Mouse (Mus musculus) skeletal muscle tissue, postnatal 0 days (tissue): ENCODE data around the gene Amotl2. TPM values are rescaled to one million over a fixed set of nuclear protein-coding genes. Genes with fewer than 3 reads are reported as not detected.

Experiments used
- polyA plus RNA-seq: library from polyadenylated mRNA; unstranded; fragments of >200 nt; fragmentation: Nextera tagmentation; extraction: Ambion mirVana; gene quantifications from 2 replicates; pipeline ENCODE4 v1.2.1, GENCODE M21; 2015

Gene Amotl2
- 24.8 and 29.6 TPM in 2 replicates for polyA plus RNA-seq

DNA sequence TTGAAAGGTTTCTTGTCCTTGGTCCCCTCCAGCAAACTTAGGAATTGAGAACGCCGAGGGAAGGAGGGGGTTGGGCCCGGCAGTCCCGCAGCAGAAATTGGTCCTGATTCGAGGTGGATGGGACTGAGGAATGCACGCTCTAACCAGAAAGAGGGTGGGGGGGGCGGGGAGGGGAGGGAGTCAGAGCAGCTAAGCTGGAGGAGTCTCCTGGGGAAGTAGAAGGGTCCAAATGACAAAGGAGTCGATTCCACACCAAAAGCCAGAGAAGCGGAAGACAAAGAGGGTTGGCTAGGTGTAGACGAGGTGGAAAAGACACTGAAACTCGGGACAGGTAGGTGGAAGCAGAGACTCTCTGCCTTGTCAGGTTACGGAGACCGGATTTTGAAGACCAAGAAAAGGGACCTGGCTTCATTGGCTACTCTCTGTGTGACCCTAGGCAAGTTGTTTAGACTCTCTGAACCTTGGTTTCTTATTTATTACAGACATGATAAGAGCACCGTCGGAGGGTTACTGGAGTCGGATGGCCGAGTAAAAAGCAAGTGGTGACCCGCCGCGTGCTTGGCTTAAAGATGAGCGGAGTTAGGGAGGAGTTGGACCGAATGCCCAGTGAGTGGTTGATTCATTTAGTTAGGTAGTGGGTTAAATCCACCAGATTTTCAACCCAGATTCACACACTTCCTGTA lies at the start of gene Amotl2:
Gene Amotl2, plus strand, starts transcription at position 192 of the 683 bp plus-strand sequence.

Other genes with a start within 250 kb of the Amotl2 start
- gene Ky, start 210.9 kb upstream of the Amotl2 start, polyA plus RNA-seq, result 8.5 and 9.2 TPM in 2 replicates
- gene Anapc13, start 90.4 kb upstream of the Amotl2 start, polyA plus RNA-seq, result 173 and 182 TPM in 2 replicates
- gene Cep63, start 90.1 kb upstream of the Amotl2 start, polyA plus RNA-seq, result 38.9 and 41.0 TPM in 2 replicates
- gene Ryk, start 118.2 kb downstream of the Amotl2 start, polyA plus RNA-seq, result 11.3 and 13.5 TPM in 2 replicates